Mouse (Mus musculus) adrenal gland, postnatal 10 days (tissue): ENCODE results near the gene Ccdc152. TPM values are rescaled to one million over a fixed set of nuclear protein-coding genes. Genes with fewer than 3 reads are reported as not detected.
"Not testable (repeated sequence)": the region's sequence is repeated elsewhere in the genome, so short reads cannot be mapped to it uniquely, and the experiment has no call there.

Experiments
- DNase-seq: peaks from one replicate; pipeline ENCODE4 v3.0.0; 2021; ENCODE audit warnings: mixed read lengths
- total RNA-seq, 2 experiments: library from RNA; stranded (reverse); gene quantifications; 2 replicates each; pipeline ENCODE4 v1.2.3; 2021

Gene Ccdc152
- total RNA-seq, 2 experiments from 2014 or later = not detected

GRCm38 (mm10) chr15:3277391-3277790 is 25.9 kb downstream of the Ccdc152 start:
- no peak for DNase-seq

- DNase-seq = no peak
Observed at GRCm38 (mm10) chr15:3273191-3273590, 30.1 kb downstream of the Ccdc152 start.

- DNase-seq = peak; percentile 46
Observed at GRCm38 (mm10) chr15:3271216-3271615, 32.1 kb downstream of the Ccdc152 start.

- DNase-seq = peak; percentile 88
Observed at GRCm38 (mm10) chr15:3270646-3271077, 32.7 kb downstream of the Ccdc152 start.

GRCm38 (mm10) chr15:3269996-3270645 is 33.2 kb downstream of the Ccdc152 start:
- peak; percentile 31 for DNase-seq

- DNase-seq = no peak
Observed at GRCm38 (mm10) chr15:3269496-3269895, 33.8 kb downstream of the Ccdc152 start.

GRCm38 (mm10) chr15:3268247-3268646 is 35.1 kb downstream of the Ccdc152 start, which contains the start of gene Selenop:
Gene Selenop (plus strand): TSS chr15:3268547.
- DNase-seq = no peak

- DNase-seq = no peak
Observed at GRCm38 (mm10) chr15:3264828-3265227, 38.5 kb downstream of the Ccdc152 start.

- no peak for DNase-seq
Observed at GRCm38 (mm10) chr15:3264293-3264692, 39.0 kb downstream of the Ccdc152 start.

GRCm38 (mm10) chr15:3262883-3263282 is 40.4 kb downstream of the Ccdc152 start:
- DNase-seq = no peak

GRCm38 (mm10) chr15:3260309-3260708 is 43.0 kb downstream of the Ccdc152 start:
- no peak for DNase-seq

- no peak for DNase-seq
Observed at GRCm38 (mm10) chr15:3259025-3259424, 44.3 kb downstream of the Ccdc152 start.

- DNase-seq = no peak
Observed at GRCm38 (mm10) chr15:3251718-3252067, 51.6 kb downstream of the Ccdc152 start.

- no peak for DNase-seq
Observed at GRCm38 (mm10) chr15:3251031-3251717, 52.2 kb downstream of the Ccdc152 start.

GRCm38 (mm10) chr15:3250620-3251019 is 52.7 kb downstream of the Ccdc152 start:
- no peak for DNase-seq

GRCm38 (mm10) chr15:3245036-3245435 is 58.3 kb downstream of the Ccdc152 start:
- not testable (repeated sequence) for DNase-seq

- no peak for DNase-seq
Observed at GRCm38 (mm10) chr15:3237963-3238362, 65.4 kb downstream of the Ccdc152 start.

- no peak for DNase-seq
Observed at GRCm38 (mm10) chr15:3236338-3236737, 67.0 kb downstream of the Ccdc152 start.

GRCm38 (mm10) chr15:3233837-3234551 is 69.3 kb downstream of the Ccdc152 start:
- no peak for DNase-seq

GRCm38 (mm10) chr15:3232168-3232835 is 71.0 kb downstream of the Ccdc152 start:
- peak; percentile 33 for DNase-seq

GRCm38 (mm10) chr15:3231004-3231403 is 72.3 kb downstream of the Ccdc152 start:
- DNase-seq = no peak
